Mouse (Mus musculus): ENCODE data around the gene Arhgef18. TPM values are rescaled to one million over a fixed set of nuclear protein-coding genes. Genes with fewer than 3 reads are reported as not detected.

Arhgef18 gene
- total RNA-seq, 4 experiments from 2014 or later, result 38.5 to 56.8 (median 45.3) TPM

DNA sequence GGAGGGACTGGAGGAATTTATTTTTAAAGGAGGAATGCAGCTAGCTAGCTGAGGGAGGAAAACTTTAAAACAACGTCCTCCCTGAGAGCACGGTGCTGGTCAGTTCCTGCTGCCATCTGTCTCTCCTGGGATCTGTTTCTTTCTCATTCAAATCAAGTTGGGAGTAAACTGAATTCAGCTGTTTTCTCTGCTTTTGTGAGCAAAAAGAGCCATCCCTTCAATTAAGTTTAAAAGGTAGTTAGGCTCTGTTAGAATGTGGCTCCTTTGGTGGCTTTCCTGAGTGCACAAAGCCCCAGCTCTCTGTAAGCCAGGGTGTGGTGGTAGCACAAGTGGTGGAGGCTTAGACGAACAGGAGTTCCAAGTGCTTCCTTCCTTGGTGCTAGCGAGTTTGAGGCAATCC lies 2.4 kb downstream of the Arhgef18 start:
- no peak for DNase-seq (ENCODE audit: low spot score in 2 of 2)

DNA sequence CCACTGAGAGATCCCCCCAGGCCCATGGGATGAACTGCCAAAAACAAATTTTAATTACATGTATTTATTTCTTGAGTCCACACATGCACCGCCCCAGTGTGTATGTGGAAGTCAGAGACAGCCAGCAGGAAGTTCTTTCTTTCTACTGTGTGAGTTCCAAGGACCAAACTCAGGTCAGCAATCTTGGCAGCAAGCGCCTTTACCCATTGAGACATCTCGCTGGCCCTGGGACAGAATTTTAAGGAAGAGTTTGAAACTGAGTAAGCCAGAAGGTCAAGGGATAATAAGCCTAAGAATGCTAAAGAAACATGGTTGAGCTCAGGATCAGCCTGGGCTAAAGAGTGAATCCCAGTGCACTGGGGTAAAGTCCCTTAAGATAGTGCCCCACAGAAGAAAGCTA lies 4.8 kb downstream of the Arhgef18 start:
- no peak for DNase-seq (ENCODE audit: low spot score in 2 of 2)

DNA sequence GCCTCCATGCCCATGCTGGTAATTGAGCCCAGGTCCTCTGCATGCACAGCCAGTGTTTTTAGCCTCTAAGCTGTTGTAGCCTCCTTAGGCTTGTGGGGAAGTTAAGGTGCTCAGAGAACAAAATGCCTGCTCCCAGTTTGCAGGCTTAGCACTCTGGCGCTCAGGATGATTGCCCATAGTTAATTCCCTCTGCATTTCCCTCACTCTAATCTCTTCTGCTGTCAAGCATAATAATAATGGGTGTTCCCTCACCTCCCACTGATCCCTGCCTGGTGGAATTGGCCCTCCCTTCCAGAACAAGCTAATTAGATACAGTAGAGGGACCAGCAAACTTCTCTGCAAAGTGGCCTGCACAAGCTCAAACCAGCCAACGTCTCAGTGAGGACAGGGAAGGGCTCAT lies 7.7 kb downstream of the Arhgef18 start:
- no peak for DNase-seq (ENCODE audit: low spot score in 2 of 2)

- DNase-seq (ENCODE audit: low spot score in 2 of 2), result no peak
Measured at GRCm38 (mm10) chr8:3407417-3407816, 14.6 kb downstream of the Arhgef18 start.

- DNase-seq (ENCODE audit: low spot score in 2 of 2), result no peak
Measured at GRCm38 (mm10) chr8:3411085-3411484, 18.3 kb downstream of the Arhgef18 start.

GRCm38 (mm10) chr8:3411901-3412301 lies 19.1 kb downstream of the Arhgef18 start:
- no peak for DNase-seq (ENCODE audit: low spot score in 2 of 2)

DNA sequence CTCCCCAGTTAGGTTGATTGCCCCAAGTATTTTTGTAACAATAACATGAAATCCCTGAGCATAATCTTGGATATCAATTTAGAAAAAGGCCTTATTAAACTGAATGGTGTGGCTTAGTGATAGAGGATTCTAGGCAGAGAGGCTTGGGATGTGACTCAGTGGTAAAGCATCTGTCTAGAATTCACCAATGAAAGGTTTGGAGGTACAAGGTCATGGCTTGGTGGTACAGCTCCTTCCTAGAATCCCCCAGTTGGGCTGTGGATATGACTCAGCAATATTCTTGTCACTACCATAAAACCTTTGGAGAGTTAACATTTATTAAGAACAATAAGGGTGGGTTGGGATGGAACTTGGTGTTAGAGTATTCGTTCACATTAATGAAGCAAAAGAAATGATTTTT lies 20.0 kb downstream of the Arhgef18 start:
- DNase-seq (ENCODE audit: low spot score in 2 of 2), result no peak

GRCm38 (mm10) chr8:3414639-3415190 lies 21.9 kb downstream of the Arhgef18 start:
- DNase-seq (ENCODE audit: low spot score in 2 of 2), result no peak

GRCm38 (mm10) chr8:3415259-3415658 lies 22.5 kb downstream of the Arhgef18 start:
- no peak for DNase-seq (ENCODE audit: low spot score in 2 of 2)

- no peak for DNase-seq (ENCODE audit: low spot score in 2 of 2)
Measured at GRCm38 (mm10) chr8:3415661-3416060, 22.9 kb downstream of the Arhgef18 start.

DNA sequence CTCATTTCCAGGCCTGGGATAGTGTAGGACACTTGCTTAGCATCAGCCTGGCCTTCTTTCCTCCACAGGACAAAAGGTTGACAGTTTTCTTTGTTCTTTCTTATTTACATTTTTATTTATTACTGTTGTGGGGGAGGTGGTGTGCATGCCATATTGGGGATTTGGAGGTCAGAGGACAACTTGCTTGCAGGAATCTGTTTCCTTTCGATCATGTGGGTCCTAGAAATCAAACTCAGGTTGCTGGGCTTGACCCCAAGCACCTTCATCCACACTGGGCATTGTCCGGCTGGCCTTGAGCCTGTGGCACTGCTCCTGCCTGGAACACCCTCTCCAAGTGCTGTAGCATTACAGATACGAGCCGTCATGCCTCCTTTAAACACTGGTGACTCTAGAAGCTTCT lies 24.0 kb downstream of the Arhgef18 start:
- no peak for DNase-seq (ENCODE audit: low spot score in 2 of 2)

DNA sequence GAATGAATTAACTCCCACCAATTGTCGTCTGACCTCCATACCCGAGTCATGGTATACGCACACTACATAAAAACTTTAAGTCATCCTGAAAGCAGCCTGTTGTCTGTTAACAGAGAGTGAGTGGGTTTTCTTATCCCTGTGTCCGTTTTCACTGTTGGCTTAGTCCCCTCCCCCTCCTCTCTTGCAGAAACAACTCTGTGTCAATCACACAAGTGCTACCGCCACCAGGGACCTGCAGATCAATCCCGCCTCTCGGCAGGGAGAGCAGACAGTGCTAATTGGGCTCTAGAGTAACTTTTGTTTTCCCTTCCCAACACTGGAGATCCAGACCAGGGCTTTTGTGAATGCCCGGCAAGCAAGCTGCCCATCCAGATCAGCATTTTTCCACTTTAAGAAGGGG lies 24.6 kb downstream of the Arhgef18 start:
- no peak for DNase-seq (ENCODE audit: low spot score in 2 of 2)

DNA sequence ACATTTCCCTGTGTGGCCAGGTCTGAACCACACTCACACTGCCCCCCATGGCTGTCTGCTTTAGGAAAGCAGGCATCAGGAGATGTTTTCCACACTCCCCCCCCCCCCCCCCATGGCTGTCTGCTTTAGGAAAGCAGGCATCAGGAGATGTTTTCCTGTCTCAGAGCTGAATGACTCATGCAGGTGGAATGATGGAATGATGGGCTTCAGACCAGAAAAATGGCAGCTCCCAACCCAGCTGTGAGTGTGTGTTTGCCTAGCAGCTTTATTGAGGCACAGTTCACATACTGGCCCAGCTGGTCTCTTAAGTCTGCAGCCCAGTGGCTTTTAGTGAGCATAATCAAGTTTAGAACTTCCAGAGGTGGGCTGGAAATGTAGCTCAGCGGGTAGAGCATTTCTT lies 25.3 kb downstream of the Arhgef18 start:
- DNase-seq (ENCODE audit: low spot score in 2 of 2), result no peak

DNA sequence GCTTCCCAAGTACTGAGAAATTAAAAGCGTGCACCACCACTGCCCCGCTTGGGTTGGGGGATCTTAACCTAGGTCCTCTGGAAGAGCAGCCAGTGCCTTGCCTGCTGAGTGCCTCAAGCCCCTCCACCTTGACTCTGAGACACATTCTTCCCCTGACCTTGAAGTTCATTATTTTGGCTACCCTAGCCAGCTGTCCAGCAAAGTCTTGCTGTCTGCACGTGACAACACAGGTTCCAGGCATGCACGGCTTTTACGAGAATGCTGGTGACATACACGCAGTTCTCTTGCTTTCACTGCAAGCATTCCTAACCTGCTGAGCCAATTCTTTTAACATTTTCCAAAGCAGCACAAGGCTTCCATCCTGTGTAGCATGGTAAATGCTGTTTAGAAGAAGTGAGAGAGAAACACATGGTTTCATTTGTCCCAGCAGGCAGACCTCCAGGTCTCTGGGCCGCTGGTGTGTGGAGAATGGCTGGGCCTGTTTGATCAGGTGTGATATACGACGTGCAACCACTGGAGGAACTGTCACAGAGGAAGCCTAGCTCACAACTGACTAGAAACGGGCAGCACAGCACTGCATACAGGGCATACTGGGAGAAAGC lies 27.4 kb downstream of the Arhgef18 start:
- no peak for DNase-seq (ENCODE audit: low spot score in 2 of 2)

DNA sequence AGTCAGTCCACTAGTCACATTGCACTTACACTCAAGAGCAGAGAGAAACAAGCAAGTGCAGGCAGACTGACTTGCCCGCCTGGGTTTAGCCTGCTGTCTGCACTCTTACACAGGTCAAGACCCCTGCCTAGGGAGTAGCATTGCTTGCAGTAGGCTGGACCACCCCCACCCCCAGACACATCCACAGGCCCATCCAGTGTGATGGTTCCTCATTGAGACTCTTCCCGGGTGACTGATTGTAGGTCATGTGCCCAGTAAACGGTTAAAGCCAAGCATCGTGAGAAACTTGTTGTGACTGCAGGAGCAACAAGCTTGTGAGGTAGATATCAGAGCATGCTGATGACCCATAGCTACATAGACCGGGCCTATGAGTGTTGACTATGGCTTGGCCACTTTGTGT lies 28.7 kb downstream of the Arhgef18 start:
- no peak for DNase-seq (ENCODE audit: low spot score in 2 of 2)

GRCm38 (mm10) chr8:3425217-3425616 lies 32.4 kb downstream of the Arhgef18 start:
- DNase-seq (ENCODE audit: low spot score in 2 of 2), result no peak

DNA sequence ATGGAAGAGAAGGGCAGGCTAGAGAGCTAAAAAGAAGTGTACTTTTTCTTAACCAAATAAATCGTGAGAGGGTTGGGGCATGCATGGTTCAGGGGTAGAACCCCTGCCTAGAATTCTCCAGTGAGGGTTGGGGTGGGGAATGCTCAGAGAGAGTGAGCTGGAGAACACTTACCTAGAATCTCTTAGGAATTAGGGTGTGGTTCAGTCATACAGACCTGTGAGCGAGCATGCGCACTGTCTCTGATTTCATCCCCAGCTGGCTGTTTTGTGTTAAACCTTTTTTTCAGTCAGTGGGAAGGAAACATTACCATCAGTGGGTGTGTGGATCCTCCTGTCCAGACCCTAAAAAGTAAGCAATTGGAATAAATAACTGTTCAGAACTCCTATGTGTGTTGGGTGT lies 33.4 kb downstream of the Arhgef18 start:
- no peak for DNase-seq (ENCODE audit: low spot score in 2 of 2)

GRCm38 (mm10) chr8:3428426-3428825 lies 35.6 kb downstream of the Arhgef18 start:
- no peak for DNase-seq (ENCODE audit: low spot score in 2 of 2)

DNA sequence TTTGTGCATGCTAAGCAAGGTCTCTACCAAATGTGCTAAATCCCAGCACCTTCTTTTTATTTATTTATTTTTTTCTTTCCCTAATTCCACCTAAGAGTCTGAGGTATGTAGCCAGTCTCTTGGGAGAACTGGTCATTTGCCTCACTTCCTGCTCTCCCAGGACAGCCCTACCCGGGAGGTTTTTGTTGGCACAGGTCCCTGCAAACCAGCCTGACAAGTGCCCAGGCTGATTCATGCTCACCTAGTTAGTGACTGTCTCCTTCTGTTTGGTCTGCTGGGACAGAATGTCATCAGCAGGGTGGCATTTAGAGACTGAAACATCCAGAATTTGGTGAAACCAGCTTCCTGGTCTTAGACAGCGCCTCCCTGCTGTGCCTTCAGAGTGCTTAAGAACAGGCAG lies 37.2 kb downstream of the Arhgef18 start:
- DNase-seq (ENCODE audit: low spot score in 2 of 2), result no peak

DNA sequence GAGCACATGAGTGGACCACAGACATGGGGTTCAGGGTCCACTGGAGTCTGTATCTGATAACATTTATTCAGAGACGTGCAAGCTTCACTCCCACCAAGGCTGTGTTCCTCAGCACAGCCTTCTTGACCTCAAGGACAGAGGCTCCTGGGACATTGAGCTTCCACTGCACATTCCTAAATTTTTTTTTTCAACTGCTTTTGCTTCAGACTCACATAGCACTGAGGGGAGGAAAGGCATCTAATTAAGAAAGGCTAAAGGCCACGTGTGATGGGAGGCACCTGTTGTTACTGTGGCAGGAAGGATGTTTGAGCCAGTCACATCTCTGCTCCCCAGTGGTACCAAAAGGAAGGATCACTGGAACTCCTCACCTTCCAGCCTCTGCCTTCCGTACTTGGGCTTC lies 38.3 kb downstream of the Arhgef18 start:
- DNase-seq (ENCODE audit: low spot score in 2 of 2), result no peak

DNA sequence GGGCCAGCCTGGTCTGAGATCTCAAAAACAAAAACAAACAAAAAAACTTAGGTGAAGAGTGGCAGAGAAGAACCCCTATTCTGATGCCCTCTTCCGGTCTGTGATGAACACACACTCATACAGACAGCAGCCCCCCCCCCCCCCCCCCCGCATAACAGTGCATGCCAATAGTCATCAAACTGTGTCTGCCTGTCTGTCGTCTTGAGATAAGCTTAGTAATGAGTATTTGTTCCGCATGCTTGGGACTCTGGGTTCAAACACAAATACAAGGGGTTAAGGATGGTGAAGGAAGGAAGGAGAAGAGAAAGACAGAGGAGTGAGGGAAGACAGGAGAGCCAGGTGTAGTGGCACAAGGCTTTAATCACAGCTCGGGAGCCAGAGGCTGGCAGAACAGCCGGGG lies 43.7 kb downstream of the Arhgef18 start:
- no peak for DNase-seq (ENCODE audit: low spot score in 2 of 2)

DNA sequence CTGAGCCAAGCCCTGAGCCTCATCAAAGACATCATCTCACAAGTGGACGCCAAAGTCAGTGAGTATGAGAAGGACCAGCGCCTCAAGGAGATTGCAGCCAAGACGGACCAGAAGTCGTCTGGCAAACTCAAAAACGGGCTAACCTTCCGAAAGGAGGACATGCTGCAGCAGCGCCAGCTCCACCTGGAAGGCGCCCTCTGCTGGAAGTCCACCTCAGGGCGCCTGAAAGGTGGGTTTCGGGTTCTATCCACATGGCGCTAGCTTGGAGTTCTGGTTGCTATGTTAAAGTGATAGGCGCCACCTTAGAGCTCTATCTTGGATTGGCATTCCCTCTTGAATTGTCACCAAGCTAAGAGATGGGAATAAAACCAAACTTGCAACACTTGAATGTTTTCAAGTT lies 46.7 kb downstream of the Arhgef18 start:
- DNase-seq (ENCODE audit: low spot score in 2 of 2), result no peak

- no peak for DNase-seq (ENCODE audit: low spot score in 2 of 2)
Measured at GRCm38 (mm10) chr8:3449226-3449625, 56.4 kb downstream of the Arhgef18 start.

DNA sequence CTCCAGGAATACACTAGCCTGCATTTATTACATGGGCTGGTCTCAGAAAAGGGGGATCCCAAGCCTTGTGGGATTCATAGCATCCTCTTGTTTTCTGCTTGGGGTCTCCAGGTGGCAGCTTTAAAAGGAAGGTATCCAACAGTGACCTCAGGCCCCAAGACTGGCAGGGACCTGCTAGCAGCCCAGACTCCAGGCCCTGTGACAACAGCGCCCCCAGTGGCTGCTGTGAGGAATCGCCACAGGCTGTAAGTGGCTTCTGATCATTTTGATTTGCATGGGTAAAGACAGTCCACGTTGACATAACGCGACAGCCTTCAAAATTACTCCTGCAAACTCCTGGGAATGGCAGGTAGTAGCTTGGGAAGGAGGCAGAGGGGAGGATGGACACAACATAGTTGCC lies 57.9 kb downstream of the Arhgef18 start:
- DNase-seq (ENCODE audit: low spot score in 2 of 2), result peak in 1 of 2 experiments; percentile 46
